Mouse (Mus musculus): ENCODE results near the gene Acp4.

- TF ChIP-seq HCFC1 (IDR thresholded peaks at IDR 0.05; ENCODE audit: borderline replicate concordance, insufficient read depth, low read length) (no peak), ZNF384 (IDR thresholded peaks at IDR 0.05; ENCODE audit: low read depth, low read length) (no peak)
Observed at GRCm38 (mm10) chr7:44225076-44225475, 32.1 kb downstream of the Acp4 start, which contains the start of gene Klk1.
